Mouse (Mus musculus) thymus, postnatal 0 days (tissue): ENCODE measurements around the gene Sptssa. TPM values are rescaled to one million over a fixed set of nuclear protein-coding genes. Genes with fewer than 3 reads are reported as not detected.
A peak's percentile ranks its signal among the peaks of the same experiment; 100 is the strongest.

ENCODE experiments used
- DNase-seq: peaks from one replicate; pipeline ENCODE4 v3.0.0-alpha.2; 2015; ENCODE audit warnings: low spot score
- polyA plus RNA-seq: library from polyadenylated mRNA; unstranded; fragments of >200 nt; fragmentation: Nextera tagmentation; extraction: Ambion mirVana; gene quantifications from 2 replicates; pipeline ENCODE4 v1.2.1, GENCODE M21; 2015

The Sptssa gene
- polyA plus RNA-seq, 1 experiment from 2014 or later: 214 TPM

- DNase-seq: peak; percentile 48
These were observed 908 bp downstream of the Sptssa start for GRCm38 (mm10) chr12:54655292-54656038.

- DNase-seq: no peak
These were observed 1.6 kb downstream of the Sptssa start for GRCm38 (mm10) chr12:54654741-54655140.

GRCm38 (mm10) chr12:54654141-54654540, 2.2 kb downstream of the Sptssa start:
- no peak for DNase-seq

GRCm38 (mm10) chr12:54652346-54652745, 4.0 kb downstream of the Sptssa start:
- DNase-seq: peak; percentile 40

GRCm38 (mm10) chr12:54651820-54652219, 4.6 kb downstream of the Sptssa start:
- peak; percentile 37 for DNase-seq

- DNase-seq: no peak
These were observed 5.2 kb downstream of the Sptssa start for GRCm38 (mm10) chr12:54651158-54651557.

- no peak for DNase-seq
These were observed 11.4 kb downstream of the Sptssa start for GRCm38 (mm10) chr12:54644947-54645346.

GRCm38 (mm10) chr12:54643320-54643892, 13.0 kb downstream of the Sptssa start:
- no peak for DNase-seq

GRCm38 (mm10) chr12:54641374-54641773, 15.0 kb downstream of the Sptssa start:
- DNase-seq: no peak

GRCm38 (mm10) chr12:54640259-54640658, 16.1 kb downstream of the Sptssa start:
- DNase-seq: no peak

GRCm38 (mm10) chr12:54637033-54637432, 19.3 kb downstream of the Sptssa start:
- DNase-seq: no peak

GRCm38 (mm10) chr12:54632141-54632540, 24.2 kb downstream of the Sptssa start:
- DNase-seq: no peak

- DNase-seq: no peak
These were observed 34.4 kb downstream of the Sptssa start for GRCm38 (mm10) chr12:54621942-54622341.

- DNase-seq: no peak
These were observed 36.2 kb downstream of the Sptssa start for GRCm38 (mm10) chr12:54620042-54620705.

- no peak for DNase-seq
These were observed 47.4 kb downstream of the Sptssa start for GRCm38 (mm10) chr12:54608988-54609387.

- no peak for DNase-seq
These were observed 51.2 kb downstream of the Sptssa start for GRCm38 (mm10) chr12:54605203-54605602.

GRCm38 (mm10) chr12:54603542-54604167, 52.7 kb downstream of the Sptssa start:
- no peak for DNase-seq

GRCm38 (mm10) chr12:54600482-54600881, 55.9 kb downstream of the Sptssa start:
- DNase-seq: no peak

GRCm38 (mm10) chr12:54598358-54598757, 58.0 kb downstream of the Sptssa start:
- DNase-seq: no peak

GRCm38 (mm10) chr12:54596715-54597114, 59.7 kb downstream of the Sptssa start:
- DNase-seq: no peak
